Mouse (Mus musculus) liver, embryonic 11.5 days (tissue): ENCODE data around the gene Pld3. TPM values are rescaled to one million over a fixed set of nuclear protein-coding genes. Genes with fewer than 3 reads are reported as not detected.

Experiments used
- ATAC-seq: fragments of 200-750 bp; cut with Nextera tagmentation; replicated peaks from 2 replicates; pipeline ENCODE4 v1.8.0; 2017; ENCODE audit warnings: moderate number of reproducible peaks, mild to moderate bottlenecking, moderate TSS enrichment, moderate library complexity; ENCODE audit not compliant: low FRiP score
- DNase-seq: peaks from one replicate; pipeline ENCODE4 v3.0.0-alpha.2; 2017; ENCODE audit warnings: low spot score
- H3K27ac ChIP-seq: fragments of 300-500 bp; sonication (generic); 2 replicates; pipeline ENCODE4 v1.5.1; 2014; ENCODE audit warnings: mild to moderate bottlenecking, low read depth, low read length, control low read depth
- H3K27me3 ChIP-seq: fragments of 300-500 bp; sonication (generic); replicated peaks from 2 replicates; pipeline ENCODE4 v1.6.1; 2014; ENCODE audit warnings: low read length, mixed read lengths; ENCODE audit not compliant: control insufficient read depth, insufficient read depth
- H3K36me3 ChIP-seq: fragments of 300-500 bp; sonication (generic); 2 replicates; pipeline ENCODE4 v1.6.1; 2014; ENCODE audit warnings: mild to moderate bottlenecking, low read length, moderate library complexity, mixed read lengths; ENCODE audit not compliant: control insufficient read depth, insufficient read depth
- H3K4me1 ChIP-seq: fragments of 300-500 bp; sonication (generic); replicated peaks from 2 replicates; pipeline ENCODE4 v1.6.1; 2014; ENCODE audit warnings: low read length, mixed read lengths; ENCODE audit not compliant: control insufficient read depth, insufficient read depth
- H3K4me2 ChIP-seq: fragments of 300-500 bp; sonication (generic); 2 replicates; pipeline ENCODE4 v1.6.1; 2014; ENCODE audit warnings: mild to moderate bottlenecking, control low read depth, moderate library complexity
- H3K4me3 ChIP-seq: fragments of 300-500 bp; sonication (generic); 2 replicates; pipeline ENCODE4 v1.5.1; 2014; ENCODE audit warnings: low read depth, low read length, control low read depth
- H3K9ac ChIP-seq: fragments of 300-500 bp; sonication (generic); 2 replicates; pipeline ENCODE4 v1.6.1; 2014; ENCODE audit warnings: low read depth, low read length, control low read depth
- H3K9me3 ChIP-seq: fragments of 300-500 bp; sonication (generic); 2 replicates; pipeline ENCODE4 v1.6.1; 2016; ENCODE audit warnings: low read length, inconsistent platforms, mixed read lengths; ENCODE audit not compliant: control insufficient read depth
- WGBS: fragments of 180-500 bp; shearing (Covaris S2); extraction: QIAGEN DNeasy Blood & Tissue Kit; methylation state at CpG from one replicate; pipeline ENCODE4 v1.1.7; 2014; 5-methylcytosine and 5-hydroxymethylcytosine counted together
- polyA plus RNA-seq: library from polyadenylated mRNA; unstranded; fragments of >200 nt; fragmentation: Nextera tagmentation; extraction: Ambion mirVana; gene quantifications from 2 replicates; pipeline ENCODE4 v1.2.1, GENCODE M21; 2014

Gene Pld3
- polyA plus RNA-seq, 1 experiment from 2014 or later = 44.4 TPM

GRCm38 (mm10) chr7:27576914-27577313 is 23.9 kb upstream of the Pld3 start:
- Histone ChIP-seq H3K4me1 (no peaks in the 10 kb centered on the region), H3K36me3 (peaks cover 41% of the 10 kb centered on the region), H3K4me3 (no peak overlapping the region), H3K27ac (no peak overlapping the region), H3K27me3 (no peaks in the 10 kb centered on the region), H3K4me2 (no peak overlapping the region), H3K9me3 (no peaks in the 10 kb centered on the region), H3K9ac (no peak overlapping the region)
- 65% methylated on average over 6 of the region's 6 CpGs for WGBS
- no peak for DNase-seq
- peak; percentile 33; the same call in 1 of the 2 replicates for ATAC-seq

- no peak overlapping the region for H3K4me3 ChIP-seq
- H3K27me3 ChIP-seq = no peaks in the 10 kb centered on the region
- H3K36me3 ChIP-seq = peaks cover 41% of the 10 kb centered on the region
- H3K27ac ChIP-seq = no peak overlapping the region
- H3K4me2 ChIP-seq = no peak overlapping the region
- DNase-seq (no peak), ATAC-seq (no peak)
- H3K9ac ChIP-seq = no peak overlapping the region
- 91% methylated on average over 14 of the region's 14 CpGs for WGBS
- H3K4me1 ChIP-seq = no peaks in the 10 kb centered on the region
- H3K9me3 ChIP-seq = no peaks in the 10 kb centered on the region
These were observed 21.3 kb upstream of the Pld3 start for GRCm38 (mm10) chr7:27574124-27574880.

- ATAC-seq (no peak), DNase-seq (no peak)
- no peaks in the 10 kb centered on the region for H3K4me1 ChIP-seq
- H3K4me2 ChIP-seq = no peak overlapping the region
- no peaks in the 10 kb centered on the region for H3K9me3 ChIP-seq
- no peak overlapping the region for H3K4me3 ChIP-seq
- no peak overlapping the region for H3K9ac ChIP-seq
- no peak overlapping the region for H3K27ac ChIP-seq
- no peaks in the 10 kb centered on the region for H3K27me3 ChIP-seq
- 88% methylated on average over 4 of the region's 4 CpGs for WGBS
- H3K36me3 ChIP-seq = peaks cover 46% of the 10 kb centered on the region
These were observed 19.1 kb upstream of the Pld3 start for GRCm38 (mm10) chr7:27572133-27572532.

GRCm38 (mm10) chr7:27569580-27570224 is 16.7 kb upstream of the Pld3 start:
- Histone ChIP-seq H3K4me3 (no peak overlapping the region), H3K27me3 (no peaks in the 10 kb centered on the region), H3K9ac (no peak overlapping the region), H3K4me2 (no peak overlapping the region), H3K4me1 (no peaks in the 10 kb centered on the region), H3K27ac (no peak overlapping the region), H3K9me3 (no peaks in the 10 kb centered on the region), H3K36me3 (peaks cover 50% of the 10 kb centered on the region)
- ATAC-seq (no peak), DNase-seq (no peak)
- 87% methylated on average over 5 of the region's 5 CpGs for WGBS

- no peaks in the 10 kb centered on the region for H3K9me3 ChIP-seq
- no peaks in the 10 kb centered on the region for H3K27me3 ChIP-seq
- H3K36me3 ChIP-seq = peaks cover 39% of the 10 kb centered on the region
- H3K9ac ChIP-seq = no peak overlapping the region
- H3K4me3 ChIP-seq = no peak overlapping the region
- peaks cover 12% of the 10 kb centered on the region for H3K4me1 ChIP-seq
- no peak for ATAC-seq
- 78% methylated on average over 1 of the region's 1 CpGs for WGBS
- no peak overlapping the region for H3K4me2 ChIP-seq
- H3K27ac ChIP-seq = peak overlapping the region; percentile 13; the same call in 1 of the 2 replicates
- no peak for DNase-seq
These were observed 8.0 kb upstream of the Pld3 start for GRCm38 (mm10) chr7:27560978-27561377.

GRCm38 (mm10) chr7:27560291-27560887 is 7.4 kb upstream of the Pld3 start:
- H3K4me3 ChIP-seq = no peak overlapping the region
- H3K36me3 ChIP-seq = peaks cover 36% of the 10 kb centered on the region
- ATAC-seq = peak; percentile 61
- no peaks in the 10 kb centered on the region for H3K27me3 ChIP-seq
- H3K4me1 ChIP-seq = peaks cover 12% of the 10 kb centered on the region
- DNase-seq = no peak
- H3K4me2 ChIP-seq = peak overlapping the region; percentile 28; the same call in 1 of the 2 replicates
- H3K27ac ChIP-seq = peak overlapping the region; percentile 13; the same call in 1 of the 2 replicates
- no peaks in the 10 kb centered on the region for H3K9me3 ChIP-seq
- 54% methylated on average over 8 of the region's 8 CpGs for WGBS
- no peak overlapping the region for H3K9ac ChIP-seq

GRCm38 (mm10) chr7:27552070-27552469 is 948 bp downstream of the Pld3 start:
- H3K4me1 ChIP-seq = peaks cover 10% of the 10 kb centered on the region
- peaks cover 6% of the 10 kb centered on the region; the same call in 1 of the 2 replicates for H3K36me3 ChIP-seq
- ATAC-seq (no peak), DNase-seq (no peak)
- WGBS = 62% methylated on average over 5 of the region's 5 CpGs
- H3K9ac ChIP-seq = peak overlapping the region; percentile 71
- peak overlapping the region; percentile 71 for H3K4me3 ChIP-seq
- H3K4me2 ChIP-seq = peak overlapping the region; percentile 72
- H3K27me3 ChIP-seq = no peaks in the 10 kb centered on the region
- H3K27ac ChIP-seq = no peak overlapping the region; the same call in 1 of the 2 replicates
- H3K9me3 ChIP-seq = no peaks in the 10 kb centered on the region

GRCm38 (mm10) chr7:27549597-27549996 is 3.4 kb downstream of the Pld3 start:
- H3K27me3 ChIP-seq = no peaks in the 10 kb centered on the region
- WGBS = 55% methylated on average over 6 of the region's 6 CpGs
- no peak for DNase-seq

More at GRCm38 (mm10) chr7:27549597-27549996, 3.4 kb downstream of the Pld3 start:
- Histone ChIP-seq H3K27ac (no peak overlapping the region), H3K4me3 (no peak overlapping the region), H3K9ac (no peak overlapping the region), H3K4me2 (no peak overlapping the region), H3K4me1 (peaks cover 10% of the 10 kb centered on the region), H3K36me3 (no peaks in the 10 kb centered on the region), H3K9me3 (no peaks in the 10 kb centered on the region)
- ATAC-seq = no peak
